Mouse (Mus musculus) Patski (cell line): ENCODE measurements around the gene Inpp5a. TPM values are rescaled to one million over a fixed set of nuclear protein-coding genes. Genes with fewer than 3 reads are reported as not detected.

Source experiments
- ATAC-seq: fragments of 100-300 bp; one replicate; pipeline ENCODE4 v1.8.0; 2021
- CTCF ChIA-PET: fragments of 350-600 bp; sonication (Branson Sonifier 250); formaldehyde crosslinking; loops from one replicate; lab custom pipeline; 2022; ENCODE audit warnings: inconsistent platforms; lab: Charles Lee
- POLR2A ChIA-PET: fragments of 350-600 bp; sonication (Branson Sonifier 250); formaldehyde crosslinking; loops from one replicate; lab custom pipeline; 2022; ENCODE audit warnings: antibody characterized with exemption, inconsistent platforms; lab: Charles Lee
- DNase-seq: peaks from one replicate; pipeline ENCODE4 v3.0.0-alpha.2; 2011; ENCODE audit warnings: low read depth, low spot score
- H3K27me3 ChIP-seq: fragments of 371-371 bp; one replicate; pipeline ENCODE4 v1.5.1; 2021
- CTCF ChIP-seq: fragments of 100-300 bp; IDR thresholded peaks from one replicate; pipeline ENCODE4 v1.5.1; 2021
- in situ Hi-C: fragments of 300-500 bp; cut with MboI; formaldehyde crosslinking; loops from 3 replicates; pipeline ENCODE4 v1.11.1; 2018; ENCODE audit warnings: low pct_unique_long_range_greater_than_20kb, mixed read lengths
- polyA plus RNA-seq: library from polyadenylated mRNA; unstranded; gene quantifications from one replicate; pipeline ENCODE4 v1.2.3, GENCODE M21; 2021

Gene Inpp5a
- polyA plus RNA-seq, 1 experiment from 2014 or later: 25.5 TPM

GRCm38 (mm10) chr7:139452199-139452598 is 63.3 kb downstream of the Inpp5a start:
- in situ Hi-C loops: no loop called here
- POLR2A ChIA-PET: interaction anchor here (0.6 kb wide), 1 partner anchor 55 kb away, joined by 3 read pairs; no protein-coding TSS in a partner anchor
- CTCF ChIA-PET: interaction anchor here (1.8 kb wide), 1 partner anchor 11 kb away, joined by 5 read pairs; no protein-coding TSS in a partner anchor
- DNase-seq: no peak
- no peaks in the 10 kb centered on the region for H3K27me3 ChIP-seq
- no peak for ATAC-seq
- no peak for TF ChIP-seq CTCF

DNA sequence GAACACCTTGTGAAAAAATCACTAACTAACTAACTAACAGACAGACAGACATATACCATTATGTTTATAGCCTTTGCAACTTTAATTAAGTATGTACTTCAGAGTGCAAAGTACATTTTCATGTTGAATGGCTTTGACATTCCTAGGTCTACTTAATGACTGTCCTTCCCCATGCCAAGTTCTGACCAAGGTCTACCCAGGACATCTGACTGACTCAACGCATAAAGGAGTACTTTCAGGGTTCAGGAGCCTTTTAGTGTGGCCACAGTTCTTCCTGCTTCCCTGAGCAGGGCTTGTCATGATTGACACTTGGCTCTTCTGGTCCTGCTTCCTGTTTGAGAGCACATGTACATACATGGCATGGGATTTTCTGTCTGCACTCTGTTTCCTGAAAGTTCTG is 64.3 kb downstream of the Inpp5a start:
- H3K27me3 ChIP-seq: no peaks in the 10 kb centered on the region
- DNase-seq: no peak
- ChIA-PET POLR2A (no interaction called here), CTCF (no interaction called here)
- in situ Hi-C loops: no loop called here
- ATAC-seq: no peak
- TF ChIP-seq CTCF: no peak

DNA sequence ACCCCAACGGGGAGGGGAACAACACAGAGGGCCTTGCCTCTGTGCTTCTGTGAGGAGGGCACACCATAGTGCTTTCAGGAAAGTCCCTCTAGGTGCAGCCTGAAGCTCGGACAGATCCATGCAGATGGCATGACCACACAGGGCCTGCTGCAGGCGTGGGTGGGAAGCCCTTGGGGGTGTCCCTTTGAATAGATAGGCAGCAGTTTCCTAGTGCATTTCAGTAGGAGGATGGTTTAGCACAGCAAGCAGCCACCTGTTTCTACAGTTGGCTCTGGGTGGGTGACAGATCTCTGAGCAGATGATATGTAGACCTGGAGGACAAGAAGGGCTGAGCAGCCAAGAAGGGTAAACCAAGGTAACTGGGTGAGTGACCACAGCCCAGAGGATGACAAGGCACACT is 65.4 kb downstream of the Inpp5a start:
- no peak for TF ChIP-seq CTCF
- ChIA-PET POLR2A (no interaction called here), CTCF (no interaction called here)
- in situ Hi-C loops: no loop called here
- ATAC-seq (no peak), DNase-seq (no peak)
- H3K27me3 ChIP-seq: no peaks in the 10 kb centered on the region

GRCm38 (mm10) chr7:139456759-139457158 is 67.8 kb downstream of the Inpp5a start:
- ChIA-PET POLR2A (no interaction called here), CTCF (interaction anchor here (0.9 to 1.2 kb wide), 2 partner anchors 10 to 154 kb away, joined by 3 to 4 read pairs; no protein-coding TSS in a partner anchor)
- in situ Hi-C loops: no loop called here
- no peak for TF ChIP-seq CTCF
- ATAC-seq (no peak), DNase-seq (no peak)
- no peaks in the 10 kb centered on the region for H3K27me3 ChIP-seq

DNA sequence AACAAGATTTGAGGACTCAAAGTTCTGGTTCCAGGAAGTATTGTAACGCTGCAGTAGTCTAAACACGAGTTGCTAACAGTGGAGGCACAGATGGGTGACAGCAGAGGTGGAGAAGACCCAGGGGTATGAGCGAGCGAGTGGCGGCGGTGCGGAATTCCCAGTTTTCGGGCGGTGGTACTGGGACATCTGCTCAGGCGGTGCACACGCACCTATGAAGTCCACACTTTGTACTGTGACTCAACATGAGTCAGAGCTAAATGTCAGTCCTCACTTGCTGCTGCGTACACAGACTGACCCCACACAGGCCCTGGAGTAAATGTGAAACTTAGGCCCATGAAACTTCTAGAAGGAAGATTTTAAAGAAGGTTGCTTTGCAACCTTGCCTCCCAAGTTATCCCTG is 72.4 kb downstream of the Inpp5a start:
- ATAC-seq: peak; percentile 60
- no peaks in the 10 kb centered on the region for H3K27me3 ChIP-seq
- no peak for DNase-seq
- TF ChIP-seq CTCF: no peak
- ChIA-PET POLR2A (interaction anchor here (0.6 kb wide), 1 partner anchor 378 kb away, joined by 3 read pairs; no protein-coding TSS in a partner anchor), CTCF (no interaction called here)
- in situ Hi-C loops: loop anchor here (5.0 kb wide), 1 partner anchor 54 kb away; no protein-coding TSS in a partner anchor

DNA sequence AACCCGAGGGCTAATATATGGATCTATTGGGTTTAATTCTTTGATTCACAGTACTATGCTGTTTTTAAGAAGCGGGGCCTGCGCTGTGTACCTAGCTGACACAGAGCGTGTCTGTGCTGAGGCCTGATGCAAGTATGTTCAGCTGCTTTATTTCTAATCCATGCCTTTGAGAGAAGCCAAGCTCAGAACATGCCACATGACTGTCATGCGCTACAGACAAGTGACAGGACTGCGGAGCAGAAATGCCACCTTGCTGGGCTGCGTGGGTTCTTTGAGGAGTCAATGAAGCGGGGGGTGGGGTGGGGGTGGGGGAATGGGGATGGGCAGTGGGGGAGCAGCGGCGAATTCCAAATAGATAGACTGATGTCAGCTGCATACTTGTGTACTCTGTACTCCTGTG is 73.2 kb downstream of the Inpp5a start:
- TF ChIP-seq CTCF: no peak
- DNase-seq (no peak), ATAC-seq (no peak)
- ChIA-PET CTCF (no interaction called here), POLR2A (interaction anchor here (0.6 kb wide), 1 partner anchor 379 kb away, joined by 3 read pairs; no protein-coding TSS in a partner anchor)
- in situ Hi-C loops: loop anchor here (5.0 kb wide), 1 partner anchor 55 kb away; no protein-coding TSS in a partner anchor
- H3K27me3 ChIP-seq: no peaks in the 10 kb centered on the region

GRCm38 (mm10) chr7:139465538-139465937 is 76.6 kb downstream of the Inpp5a start:
- POLR2A ChIA-PET: no interaction called here
- in situ Hi-C loops: no loop called here
- TF ChIP-seq CTCF: no peak
- ATAC-seq (no peak), DNase-seq (no peak)
- H3K27me3 ChIP-seq: no peaks in the 10 kb centered on the region
- CTCF ChIA-PET: interaction anchor here (1.7 kb wide), 1 partner anchor 162 kb away, joined by 5 read pairs; no protein-coding TSS in a partner anchor

- DNase-seq (no peak), ATAC-seq (no peak)
- TF ChIP-seq CTCF: no peak
- CTCF ChIA-PET: interaction anchor here (1.2 to 5.4 kb wide), 3 partner anchors 26 to 163 kb away, joined by 3 to 38 read pairs (median 3); no protein-coding TSS in a partner anchor
- H3K27me3 ChIP-seq: no peaks in the 10 kb centered on the region
- in situ Hi-C loops: no loop called here
- POLR2A ChIA-PET: no interaction called here
Observed at GRCm38 (mm10) chr7:139466484-139467176, 77.7 kb downstream of the Inpp5a start.

- no peak for DNase-seq
- no peak for ATAC-seq
- no peak for TF ChIP-seq CTCF
Observed at GRCm38 (mm10) chr7:139467177-139467895, 78.4 kb downstream of the Inpp5a start.

DNA sequence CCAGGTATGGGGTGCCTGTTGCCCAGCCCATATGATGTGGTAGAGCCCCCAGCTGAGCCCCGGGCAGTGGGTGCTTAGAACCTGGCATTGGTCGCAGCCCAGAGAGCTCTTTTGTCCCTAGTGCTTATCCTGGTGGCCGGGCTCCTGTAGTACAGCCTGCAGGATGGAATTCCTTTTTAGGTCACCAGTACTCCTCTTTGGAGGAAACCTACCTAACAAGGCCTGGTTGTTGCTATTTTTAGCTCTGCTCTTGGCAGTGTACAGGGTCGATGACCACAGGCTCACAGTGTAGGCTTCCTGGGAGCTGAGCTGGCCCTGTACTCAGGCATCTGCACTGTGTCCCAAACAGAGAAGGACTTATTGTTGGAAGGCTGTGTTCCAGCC is 79.0 kb downstream of the Inpp5a start:
- DNase-seq: peak; percentile 50
- peak; percentile 84 for ATAC-seq
- TF ChIP-seq CTCF: no peak
- in situ Hi-C loops: no loop called here
- H3K27me3 ChIP-seq: no peaks in the 10 kb centered on the region
- ChIA-PET CTCF (interaction anchor here (1.0 to 5.4 kb wide), 7 partner anchors 22 to 203 kb away, joined by 3 to 38 read pairs (median 3); no protein-coding TSS in a partner anchor), POLR2A (interaction anchor here (1.1 kb wide), 1 partner anchor 78 kb away, joined by 4 read pairs; no protein-coding TSS in a partner anchor)

More at GRCm38 (mm10) chr7:139467177-139467895, 78.4 kb downstream of the Inpp5a start:
- in situ Hi-C loops: no loop called here
- ChIA-PET CTCF (interaction anchor here (1.0 to 5.4 kb wide), 7 partner anchors 22 to 203 kb away, joined by 3 to 38 read pairs (median 3); no protein-coding TSS in a partner anchor), POLR2A (no interaction called here)
- no peaks in the 10 kb centered on the region for H3K27me3 ChIP-seq
